Mouse (Mus musculus): ENCODE measurements around the gene Rapgef5. TPM values are rescaled to one million over a fixed set of nuclear protein-coding genes. Genes with fewer than 3 reads are reported as not detected.

Gene Rapgef5
- polyA plus RNA-seq, 1 experiment from 2014 or later: 52.1 TPM

DNA sequence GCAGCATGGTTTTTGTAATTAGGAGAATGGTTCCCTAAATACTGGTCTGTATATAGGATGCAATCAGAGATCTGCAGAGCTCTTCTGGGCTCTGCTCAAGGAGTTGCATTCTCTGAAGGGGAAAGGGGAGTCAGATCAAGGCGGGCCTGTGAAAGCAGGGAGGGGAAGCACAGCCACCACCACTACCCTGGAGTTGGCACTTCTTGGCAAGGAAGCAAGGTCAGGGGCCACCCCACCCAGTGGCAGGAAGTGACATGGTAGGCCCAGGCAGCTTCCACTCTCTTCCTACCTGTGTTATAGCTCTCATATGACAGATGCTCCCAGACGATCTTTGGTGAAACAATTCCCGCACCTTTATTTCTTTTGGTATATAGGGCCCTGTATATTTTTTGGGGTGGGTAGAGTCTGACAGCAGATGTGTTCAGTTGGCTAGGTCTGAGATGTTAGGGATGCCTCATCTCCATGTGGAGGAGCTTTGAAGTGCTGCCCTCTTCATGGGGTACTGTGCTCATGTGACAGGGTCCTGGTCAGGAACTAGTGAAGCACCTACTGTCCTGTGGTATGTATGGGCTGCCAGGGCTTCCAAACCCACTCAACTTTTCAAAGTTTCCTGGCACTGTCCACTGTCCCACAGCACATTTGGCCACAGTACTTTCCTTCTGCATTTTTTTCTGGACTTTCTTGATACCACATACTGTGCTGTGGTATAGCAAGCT lies 183.8 kb downstream of the Rapgef5 start:
- ATAC-seq (peak; percentile 33), DNase-seq (ENCODE audit: low spot score) (peak; percentile 22)
- Histone ChIP-seq H3K36me3 (ENCODE audit: insufficient read depth, low read length) (0 out of 2 replicates have a peak, but pooled peaks cover 6% of the 10 kb centered on the region), H3K27ac (ENCODE audit: low read length) (no peak overlapping the region), H3K27me3 (replicated peaks; ENCODE audit: insufficient read depth, low read length) (no peaks in the 10 kb centered on the region), H3K4me3 (ENCODE audit: low read depth, low read length) (no peak overlapping the region), H3K9me3 (ENCODE audit: low read length) (no peaks in the 10 kb centered on the region), H3K4me1 (ENCODE audit: insufficient read depth, low read depth, low read length) (no peaks in the 10 kb centered on the region), H3K9ac (replicated peaks; ENCODE audit: low read depth) (no peak overlapping the region), H3K4me2 (replicated peaks; ENCODE audit: low read depth, low read length) (no peak overlapping the region)
- 69% methylated on average over 3 of the region's 3 CpGs for WGBS
- no peak for TF ChIP-seq EP300 (IDR thresholded peaks at IDR 0.05)
- no peak for TF ChIP-seq CTCF (IDR thresholded peaks at IDR 0.05)

DNA sequence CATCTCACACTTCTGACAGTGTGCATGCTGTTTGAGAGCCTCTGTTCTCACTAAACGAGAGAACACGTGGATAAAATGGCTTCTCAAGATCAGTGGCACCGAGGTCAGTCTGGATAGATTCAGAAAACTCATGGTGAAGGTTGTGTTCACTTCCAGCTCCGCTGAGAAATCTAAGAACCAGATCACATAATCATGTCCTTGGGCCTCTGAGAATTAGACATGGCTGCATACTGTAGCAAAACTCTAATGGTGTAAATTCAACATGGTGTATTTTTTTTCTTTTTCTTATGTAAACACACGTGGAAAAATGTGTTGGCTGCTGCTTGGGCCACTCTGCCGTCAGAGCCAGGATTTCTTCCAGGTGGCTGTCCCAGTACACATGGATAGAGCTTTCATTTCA lies 184.6 kb downstream of the Rapgef5 start:
- no peak overlapping the region for H3K27ac ChIP-seq (ENCODE audit: low read length)
- TF ChIP-seq CTCF (IDR thresholded peaks at IDR 0.05) (no peak), EP300 (IDR thresholded peaks at IDR 0.05) (no peak)

DNA sequence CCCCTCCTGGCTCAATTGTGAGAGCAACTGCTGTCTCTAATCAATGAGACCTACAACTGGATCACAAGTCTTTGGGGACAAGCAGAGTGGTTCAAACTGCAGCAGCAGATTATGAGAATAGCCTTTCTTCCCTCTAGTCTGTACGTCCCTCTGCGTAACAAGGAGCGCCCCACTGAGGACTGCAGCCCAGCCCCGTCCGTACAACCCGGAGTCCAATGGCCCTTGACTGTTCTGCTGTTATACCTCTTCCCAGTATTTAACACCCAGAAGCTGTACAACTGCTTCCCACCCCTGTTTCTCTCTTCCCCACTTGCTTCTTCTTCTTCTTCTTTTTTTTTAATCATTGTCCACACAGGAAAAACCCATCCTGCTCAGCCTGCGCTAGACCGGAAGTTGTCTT lies 186.0 kb downstream of the Rapgef5 start:
- H3K4me2 ChIP-seq (replicated peaks; ENCODE audit: low read depth, low read length): no peak overlapping the region
- H3K4me1 ChIP-seq (ENCODE audit: insufficient read depth, low read depth, low read length): no peaks in the 10 kb centered on the region
- TF ChIP-seq CTCF (IDR thresholded peaks at IDR 0.05) (no peak), EP300 (IDR thresholded peaks at IDR 0.05) (no peak)
- 80% methylated on average over 8 of the region's 8 CpGs for WGBS
- H3K9ac ChIP-seq (replicated peaks; ENCODE audit: low read depth): no peak overlapping the region
- H3K27ac ChIP-seq (ENCODE audit: low read length): no peak overlapping the region
- H3K36me3 ChIP-seq (ENCODE audit: insufficient read depth, low read length): 0 out of 2 replicates have a peak, but pooled peaks cover 3% of the 10 kb centered on the region
- H3K27me3 ChIP-seq (replicated peaks; ENCODE audit: insufficient read depth, low read length): no peaks in the 10 kb centered on the region
- no peaks in the 10 kb centered on the region for H3K9me3 ChIP-seq (ENCODE audit: low read length)
- DNase-seq (ENCODE audit: low spot score) (no peak), ATAC-seq (no peak)
- H3K4me3 ChIP-seq (ENCODE audit: low read depth, low read length): no peak overlapping the region

More for the DNA sequence above, 184.6 kb downstream of the Rapgef5 start:
- DNase-seq (ENCODE audit: low spot score) (no peak), ATAC-seq (no peak)
- H3K4me1 ChIP-seq (ENCODE audit: insufficient read depth, low read depth, low read length): no peaks in the 10 kb centered on the region
- H3K9me3 ChIP-seq (ENCODE audit: low read length): no peaks in the 10 kb centered on the region
- 63% methylated on average over 6 of the region's 6 CpGs for WGBS
- H3K4me3 ChIP-seq (ENCODE audit: low read depth, low read length): no peak overlapping the region
- H3K27me3 ChIP-seq (replicated peaks; ENCODE audit: insufficient read depth, low read length): no peaks in the 10 kb centered on the region
- H3K4me2 ChIP-seq (replicated peaks; ENCODE audit: low read depth, low read length): no peak overlapping the region
- H3K36me3 ChIP-seq (ENCODE audit: insufficient read depth, low read length): 0 out of 2 replicates have a peak, but pooled peaks cover 6% of the 10 kb centered on the region
- H3K9ac ChIP-seq (replicated peaks; ENCODE audit: low read depth): no peak overlapping the region

- Histone ChIP-seq H3K4me2 (replicated peaks; ENCODE audit: low read depth, low read length) (no peak overlapping the region), H3K4me1 (ENCODE audit: insufficient read depth, low read depth, low read length) (no peaks in the 10 kb centered on the region), H3K27me3 (replicated peaks; ENCODE audit: insufficient read depth, low read length) (no peaks in the 10 kb centered on the region), H3K27ac (ENCODE audit: low read length) (no peak overlapping the region), H3K4me3 (ENCODE audit: low read depth, low read length) (no peak overlapping the region), H3K9ac (replicated peaks; ENCODE audit: low read depth) (no peak overlapping the region), H3K9me3 (ENCODE audit: low read length) (no peaks in the 10 kb centered on the region), H3K36me3 (ENCODE audit: insufficient read depth, low read length) (no peaks in the 10 kb centered on the region)
- DNase-seq (ENCODE audit: low spot score) (no peak), ATAC-seq (no peak)
- WGBS: 80% methylated on average over 9 of the region's 9 CpGs
- TF ChIP-seq EP300 (IDR thresholded peaks at IDR 0.05) (no peak), CTCF (IDR thresholded peaks at IDR 0.05) (no peak)
Measured at GRCm38 (mm10) chr12:117702928-117703327, 186.6 kb downstream of the Rapgef5 start.

- H3K9me3 ChIP-seq (ENCODE audit: low read length): no peaks in the 10 kb centered on the region
- TF ChIP-seq CTCF (IDR thresholded peaks at IDR 0.05): no peak
- no peak for TF ChIP-seq EP300 (IDR thresholded peaks at IDR 0.05)
- H3K4me2 ChIP-seq (replicated peaks; ENCODE audit: low read depth, low read length): no peak overlapping the region
- no peaks in the 10 kb centered on the region for H3K4me1 ChIP-seq (ENCODE audit: insufficient read depth, low read depth, low read length)
- WGBS: 49% methylated on average over 2 of the region's 2 CpGs
- no peaks in the 10 kb centered on the region for H3K36me3 ChIP-seq (ENCODE audit: insufficient read depth, low read length)
- ATAC-seq (no peak), DNase-seq (ENCODE audit: low spot score) (no peak)
- no peak overlapping the region for H3K27ac ChIP-seq (ENCODE audit: low read length)
- H3K4me3 ChIP-seq (ENCODE audit: low read depth, low read length): no peak overlapping the region
- no peaks in the 10 kb centered on the region for H3K27me3 ChIP-seq (replicated peaks; ENCODE audit: insufficient read depth, low read length)
- no peak overlapping the region for H3K9ac ChIP-seq (replicated peaks; ENCODE audit: low read depth)
Measured at GRCm38 (mm10) chr12:117703413-117703812, 187.1 kb downstream of the Rapgef5 start.

- Histone ChIP-seq H3K36me3 (ENCODE audit: insufficient read depth, low read length) (0 out of 2 replicates have a peak, but pooled peaks cover 6% of the 10 kb centered on the region), H3K4me1 (ENCODE audit: insufficient read depth, low read depth, low read length) (no peaks in the 10 kb centered on the region), H3K4me2 (replicated peaks; ENCODE audit: low read depth, low read length) (no peak overlapping the region), H3K4me3 (ENCODE audit: low read depth, low read length) (no peak overlapping the region), H3K27ac (ENCODE audit: low read length) (no peak overlapping the region), H3K9ac (replicated peaks; ENCODE audit: low read depth) (no peak overlapping the region), H3K9me3 (ENCODE audit: low read length) (no peaks in the 10 kb centered on the region), H3K27me3 (replicated peaks; ENCODE audit: insufficient read depth, low read length) (no peaks in the 10 kb centered on the region)
- TF ChIP-seq EP300 (IDR thresholded peaks at IDR 0.05): no peak
- no peak for TF ChIP-seq CTCF (IDR thresholded peaks at IDR 0.05)
- ATAC-seq (no peak), DNase-seq (ENCODE audit: low spot score) (no peak)
- WGBS: 74% methylated on average over 3 of the region's 3 CpGs
Measured at GRCm38 (mm10) chr12:117705308-117705707, 189.0 kb downstream of the Rapgef5 start.

Measured in lung, postnatal 0 days (tissue).